Mouse (Mus musculus) hindbrain, embryonic 14.5 days (tissue): ENCODE measurements around the gene Cmtm8. TPM values are rescaled to one million over a fixed set of nuclear protein-coding genes. Genes with fewer than 3 reads are reported as not detected.

Source experiments
- ATAC-seq: fragments of 200-750 bp; cut with Nextera tagmentation; 2 replicates; pipeline ENCODE4 v1.8.0; 2017; ENCODE audit warnings: moderate number of reproducible peaks, mild to moderate bottlenecking, moderate TSS enrichment, moderate library complexity; ENCODE audit not compliant: low FRiP score
- DNase-seq: peaks from one replicate; pipeline ENCODE4 v3.0.0-alpha.2; 2015; ENCODE audit warnings: low spot score
- H3K27ac ChIP-seq: fragments of 300-500 bp; sonication (generic); 2 replicates; pipeline ENCODE4 v1.5.1; 2014; ENCODE audit warnings: mild to moderate bottlenecking, moderate library complexity
- H3K27me3 ChIP-seq: fragments of 300-500 bp; sonication (generic); 2 replicates; pipeline ENCODE4 v1.6.1; 2014; ENCODE audit warnings: mild to moderate bottlenecking, low read length, mixed read lengths; ENCODE audit not compliant: control insufficient read depth, insufficient read depth
- H3K36me3 ChIP-seq: fragments of 300-500 bp; sonication (generic); replicated peaks from 2 replicates; pipeline ENCODE4 v1.6.1; 2014; ENCODE audit not compliant: control insufficient read depth, insufficient read depth
- H3K4me1 ChIP-seq: fragments of 300-500 bp; sonication (generic); replicated peaks from 2 replicates; pipeline ENCODE4 v1.6.1; 2014; ENCODE audit warnings: antibody characterized with exemption, low read length, mixed read lengths; ENCODE audit not compliant: control insufficient read depth, insufficient read depth
- H3K4me2 ChIP-seq: fragments of 300-500 bp; sonication (generic); replicated peaks from 2 replicates; pipeline ENCODE4 v1.6.1; 2014; ENCODE audit warnings: mild to moderate bottlenecking, moderate library complexity
- H3K4me3 ChIP-seq: fragments of 300-500 bp; sonication (generic); replicated peaks from 2 replicates; pipeline ENCODE4 v1.5.1; 2014; ENCODE audit warnings: mild to moderate bottlenecking, low read length
- H3K9ac ChIP-seq: fragments of 300-500 bp; sonication (generic); 2 replicates; pipeline ENCODE4 v1.6.1; 2014
- H3K9me3 ChIP-seq: fragments of 300-500 bp; sonication (generic); 2 replicates; pipeline ENCODE4 v1.6.1; 2016; ENCODE audit warnings: low read length; ENCODE audit not compliant: control insufficient read depth
- WGBS: fragments of 180-500 bp; shearing (Covaris S2); extraction: QIAGEN DNeasy Blood & Tissue Kit; methylation state at CpG from one replicate; pipeline ENCODE4 v1.1.7; 2014; 5-methylcytosine and 5-hydroxymethylcytosine counted together
- polyA plus RNA-seq: library from polyadenylated mRNA; unstranded; fragments of >200 nt; fragmentation: Nextera tagmentation; extraction: Ambion mirVana; gene quantifications from 2 replicates; pipeline ENCODE4 v1.2.1, GENCODE M21; 2014

Gene Cmtm8
- polyA plus RNA-seq, 1 experiment from 2014 or later: 14.3 TPM

- H3K36me3 ChIP-seq: peaks cover 20% of the 10 kb centered on the region
- DNase-seq (no peak), ATAC-seq (no peak)
- H3K27ac ChIP-seq: no peak overlapping the region
- H3K4me2 ChIP-seq: no peak overlapping the region
- no peaks in the 10 kb centered on the region for H3K4me1 ChIP-seq
- no peaks in the 10 kb centered on the region for H3K9me3 ChIP-seq
- WGBS: 85% methylated on average over 2 of the region's 2 CpGs
- H3K9ac ChIP-seq: no peak overlapping the region
- no peaks in the 10 kb centered on the region for H3K27me3 ChIP-seq
- no peak overlapping the region for H3K4me3 ChIP-seq
Observed at GRCm38 (mm10) chr9:114742731-114743130, 101.2 kb downstream of the Cmtm8 start.

DNA sequence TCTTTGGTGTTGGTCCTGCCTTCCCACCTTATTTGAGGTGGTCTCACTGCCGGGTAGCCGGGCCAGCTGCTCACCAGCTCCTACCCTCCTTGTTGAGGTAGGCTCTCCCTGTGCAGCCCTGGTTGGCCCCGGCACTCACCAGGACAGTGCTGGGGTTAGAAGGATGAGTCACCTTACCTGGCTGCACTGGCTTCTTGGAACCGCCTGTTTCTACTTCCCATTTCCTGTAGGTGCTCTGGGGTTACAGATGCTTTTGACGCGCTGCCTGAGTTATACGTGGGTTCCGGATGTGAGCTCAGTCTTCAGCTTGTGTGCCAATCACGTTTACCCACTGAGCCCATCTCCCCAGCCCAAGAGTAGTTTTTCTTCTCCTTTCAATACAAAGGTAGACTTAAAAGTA is 103.6 kb downstream of the Cmtm8 start:
- DNase-seq (no peak), ATAC-seq (no peak)
- Histone ChIP-seq H3K27ac (no peak overlapping the region), H3K36me3 (peaks cover 4% of the 10 kb centered on the region), H3K4me2 (no peak overlapping the region), H3K4me1 (no peaks in the 10 kb centered on the region), H3K9me3 (no peaks in the 10 kb centered on the region), H3K9ac (no peak overlapping the region), H3K4me3 (no peak overlapping the region), H3K27me3 (no peaks in the 10 kb centered on the region)
- WGBS: 94% methylated on average over 9 of the region's 9 CpGs

Other genes with a start within 250 kb of the Cmtm8 start
- 51.2 and 57.3 TPM in 2 replicates for gene Cnot10, start 204.0 kb downstream of the Cmtm8 start, polyA plus RNA-seq
- 87.6 and 107 TPM in 2 replicates for gene Dync1li1, start 155.4 kb downstream of the Cmtm8 start, polyA plus RNA-seq
- gene Cmtm6, start 113.0 kb downstream of the Cmtm8 start, polyA plus RNA-seq: 21.2 and 21.8 TPM in 2 replicates
- 11.9 and 13.7 TPM in 2 replicates for gene Cmtm7, start 62.3 kb downstream of the Cmtm8 start, polyA plus RNA-seq
- 21.0 and 23.2 TPM in 2 replicates for gene Gpd1l, start 89.8 kb upstream of the Cmtm8 start, polyA plus RNA-seq
- gene Osbpl10, start 134.4 kb upstream of the Cmtm8 start, polyA plus RNA-seq: 2.7 and 3.6 TPM in 2 replicates
- gene Rps27rt, start 138.6 kb upstream of the Cmtm8 start, polyA plus RNA-seq: 211 and 298 TPM in 2 replicates